Mouse (Mus musculus): ENCODE data around the gene Camk2b. TPM values are rescaled to one million over a fixed set of nuclear protein-coding genes. Genes with fewer than 3 reads are reported as not detected.

Camk2b gene
- polyA plus RNA-seq (2015; fragmentation: Illumina TruSeq; extraction: RNeasy Lipid Tissue Mini Kit (QIAGEN cat#74804); ENCODE audit: insufficient read depth, low replicate concordance) = 2.5 TPM

GRCm38 (mm10) chr11:6066176-6066575, at the start of gene Camk2b:
TSS of gene Camk2b (minus strand) at chr11:6066362.

GRCm38 (mm10) chr11:5955546-5956276, 110.5 kb downstream of the Camk2b start, which contains the start of gene Ykt6:
TSS of gene Ykt6 (plus strand) at chr11:5955693.

GRCm38 (mm10) chr11:5949586-5950352, 116.4 kb downstream of the Camk2b start, which contains the start of gene Gck:
TSS of gene Gck (minus strand) at chr11:5950081.

Other genes with a start within 250 kb of the Camk2b start
- 20.7 TPM for gene Polm, start 228.3 kb downstream of the Camk2b start, polyA plus RNA-seq (2015; fragmentation: Illumina TruSeq; extraction: RNeasy Lipid Tissue Mini Kit (QIAGEN cat#74804); ENCODE audit: insufficient read depth, low replicate concordance)
- gene Aebp1, start 204.4 kb downstream of the Camk2b start, polyA plus RNA-seq (2015; fragmentation: Illumina TruSeq; extraction: RNeasy Lipid Tissue Mini Kit (QIAGEN cat#74804); ENCODE audit: insufficient read depth, low replicate concordance) = 6.9 TPM
- gene Pold2, start 188.1 kb downstream of the Camk2b start, polyA plus RNA-seq (2015; fragmentation: Illumina TruSeq; extraction: RNeasy Lipid Tissue Mini Kit (QIAGEN cat#74804); ENCODE audit: insufficient read depth, low replicate concordance) = 17.3 TPM
- gene Myl7, start 167.6 kb downstream of the Camk2b start, polyA plus RNA-seq (2015; fragmentation: Illumina TruSeq; extraction: RNeasy Lipid Tissue Mini Kit (QIAGEN cat#74804); ENCODE audit: insufficient read depth, low replicate concordance) = not detected
- gene Gck, start 116.3 kb downstream of the Camk2b start, polyA plus RNA-seq (2015; fragmentation: Illumina TruSeq; extraction: RNeasy Lipid Tissue Mini Kit (QIAGEN cat#74804); ENCODE audit: insufficient read depth, low replicate concordance) = not detected
- 80.7 TPM for gene Ykt6, start 110.7 kb downstream of the Camk2b start, polyA plus RNA-seq (2015; fragmentation: Illumina TruSeq; extraction: RNeasy Lipid Tissue Mini Kit (QIAGEN cat#74804); ENCODE audit: insufficient read depth, low replicate concordance)
- gene A730071L15Rik, start 133.7 kb upstream of the Camk2b start, polyA plus RNA-seq (2015; fragmentation: Illumina TruSeq; extraction: RNeasy Lipid Tissue Mini Kit (QIAGEN cat#74804); ENCODE audit: insufficient read depth, low replicate concordance) = 0.48 TPM
- 53.1 TPM for gene Nudcd3, start 134.1 kb upstream of the Camk2b start, polyA plus RNA-seq (2015; fragmentation: Illumina TruSeq; extraction: RNeasy Lipid Tissue Mini Kit (QIAGEN cat#74804); ENCODE audit: insufficient read depth, low replicate concordance)
- gene Npc1l1, start 163.8 kb upstream of the Camk2b start, polyA plus RNA-seq (2015; fragmentation: Illumina TruSeq; extraction: RNeasy Lipid Tissue Mini Kit (QIAGEN cat#74804); ENCODE audit: insufficient read depth, low replicate concordance) = 0.08 TPM
- gene Ddx56, start 201.4 kb upstream of the Camk2b start, polyA plus RNA-seq (2015; fragmentation: Illumina TruSeq; extraction: RNeasy Lipid Tissue Mini Kit (QIAGEN cat#74804); ENCODE audit: insufficient read depth, low replicate concordance) = 30.7 TPM
- gene Tmed4, start 208.5 kb upstream of the Camk2b start, polyA plus RNA-seq (2015; fragmentation: Illumina TruSeq; extraction: RNeasy Lipid Tissue Mini Kit (QIAGEN cat#74804); ENCODE audit: insufficient read depth, low replicate concordance) = 35.0 TPM
- gene Ogdh, start 225.3 kb upstream of the Camk2b start, polyA plus RNA-seq (2015; fragmentation: Illumina TruSeq; extraction: RNeasy Lipid Tissue Mini Kit (QIAGEN cat#74804); ENCODE audit: insufficient read depth, low replicate concordance) = 80.6 TPM